Mouse (Mus musculus): ENCODE measurements around the gene Gm525. TPM values are rescaled to one million over a fixed set of nuclear protein-coding genes. Genes with fewer than 3 reads are reported as not detected.

Gene Gm525
- polyA plus RNA-seq, 1 experiment, result 0.76 TPM

- H3K4me1 ChIP-seq (ENCODE audit: control insufficient read depth, insufficient read depth, low read length), result no peaks in the 10 kb centered on the region
- no peak for DNase-seq
- no peak overlapping the region for H3K4me3 ChIP-seq (replicated peaks; ENCODE audit: extremely low read depth, low read depth, low read length)
- no peak for TF ChIP-seq POLR2A (IDR thresholded peaks at IDR 0.05; ENCODE audit: borderline replicate concordance, extremely low read depth, low read depth, low read length)
- no peak for TF ChIP-seq CTCF (IDR thresholded peaks at IDR 0.05; ENCODE audit: insufficient read depth, low read length)
- 94% methylated on average over 8 of the region's 8 CpGs for whole genome bisulfite sequencing
Observed at GRCm38 (mm10) chr11:89105211-89105610, 31.6 kb downstream of the Gm525 start.

GRCm38 (mm10) chr11:89105823-89106222, 32.2 kb downstream of the Gm525 start:
- 85% methylated on average over 11 of the region's 11 CpGs for WGBS
- Histone ChIP-seq H3K4me1 (ENCODE audit: control insufficient read depth, insufficient read depth, low read length) (no peaks in the 10 kb centered on the region), H3K4me3 (replicated peaks; ENCODE audit: extremely low read depth, low read depth, low read length) (no peak overlapping the region)
- no peak for TF ChIP-seq POLR2A (IDR thresholded peaks at IDR 0.05; ENCODE audit: borderline replicate concordance, extremely low read depth, low read depth, low read length)
- no peak for DNase-seq

- TF ChIP-seq POLR2A (IDR thresholded peaks at IDR 0.05; ENCODE audit: borderline replicate concordance, extremely low read depth, low read depth, low read length) (no peak), CTCF (IDR thresholded peaks at IDR 0.05; ENCODE audit: insufficient read depth, low read length) (no peak)
- Histone ChIP-seq H3K4me1 (ENCODE audit: control insufficient read depth, insufficient read depth, low read length) (no peaks in the 10 kb centered on the region), H3K4me3 (replicated peaks; ENCODE audit: extremely low read depth, low read depth, low read length) (no peak overlapping the region)
- no peak for DNase-seq
- WGBS, result 41% methylated on average over 12 of the region's 12 CpGs
Observed at GRCm38 (mm10) chr11:89107180-89107807, 33.7 kb downstream of the Gm525 start.

- Histone ChIP-seq H3K4me3 (replicated peaks; ENCODE audit: extremely low read depth, low read depth, low read length) (no peak overlapping the region), H3K4me1 (ENCODE audit: control insufficient read depth, insufficient read depth, low read length) (peaks cover 3% of the 10 kb centered on the region; the same call in 1 of the 2 replicates)
- TF ChIP-seq CTCF (IDR thresholded peaks at IDR 0.05; ENCODE audit: insufficient read depth, low read length) (no peak), POLR2A (IDR thresholded peaks at IDR 0.05; ENCODE audit: borderline replicate concordance, extremely low read depth, low read depth, low read length) (no peak)
- WGBS, result 10% methylated on average over 13 of the region's 13 CpGs
- no peak for DNase-seq
Observed at GRCm38 (mm10) chr11:89124411-89124810, 50.8 kb downstream of the Gm525 start.

GRCm38 (mm10) chr11:89130856-89131255, 57.2 kb downstream of the Gm525 start:
- Histone ChIP-seq H3K4me1 (ENCODE audit: control insufficient read depth, insufficient read depth, low read length) (no peaks in the 10 kb centered on the region), H3K4me3 (replicated peaks; ENCODE audit: extremely low read depth, low read depth, low read length) (no peak overlapping the region)
- no peak for DNase-seq
- TF ChIP-seq CTCF (IDR thresholded peaks at IDR 0.05; ENCODE audit: insufficient read depth, low read length) (no peak), POLR2A (IDR thresholded peaks at IDR 0.05; ENCODE audit: borderline replicate concordance, extremely low read depth, low read depth, low read length) (no peak)
- 56% methylated on average over 4 of the region's 4 CpGs for WGBS

- TF ChIP-seq POLR2A (IDR thresholded peaks at IDR 0.05; ENCODE audit: borderline replicate concordance, extremely low read depth, low read depth, low read length) (no peak), CTCF (IDR thresholded peaks at IDR 0.05; ENCODE audit: insufficient read depth, low read length) (no peak)
- Histone ChIP-seq H3K4me1 (ENCODE audit: control insufficient read depth, insufficient read depth, low read length) (no peaks in the 10 kb centered on the region), H3K4me3 (replicated peaks; ENCODE audit: extremely low read depth, low read depth, low read length) (no peak overlapping the region)
- no peak for DNase-seq
- 65% methylated on average over 7 of the region's 7 CpGs for WGBS
Observed at GRCm38 (mm10) chr11:89132406-89132805, 58.8 kb downstream of the Gm525 start.

- no peak for TF ChIP-seq CTCF (IDR thresholded peaks at IDR 0.05; ENCODE audit: insufficient read depth, low read length)
- TF ChIP-seq POLR2A (IDR thresholded peaks at IDR 0.05; ENCODE audit: borderline replicate concordance, extremely low read depth, low read depth, low read length), result no peak
- Histone ChIP-seq H3K4me1 (ENCODE audit: control insufficient read depth, insufficient read depth, low read length) (no peaks in the 10 kb centered on the region), H3K4me3 (replicated peaks; ENCODE audit: extremely low read depth, low read depth, low read length) (no peak overlapping the region)
- 54% methylated on average over 2 of the region's 2 CpGs for WGBS
- DNase-seq, result no peak
Observed at GRCm38 (mm10) chr11:89134211-89134610, 60.6 kb downstream of the Gm525 start.

- H3K4me3 ChIP-seq (replicated peaks; ENCODE audit: extremely low read depth, low read depth, low read length), result no peak overlapping the region
- TF ChIP-seq CTCF (IDR thresholded peaks at IDR 0.05; ENCODE audit: insufficient read depth, low read length) (no peak), POLR2A (IDR thresholded peaks at IDR 0.05; ENCODE audit: borderline replicate concordance, extremely low read depth, low read depth, low read length) (no peak)
- H3K4me1 ChIP-seq (ENCODE audit: control insufficient read depth, insufficient read depth, low read length), result no peaks in the 10 kb centered on the region
- no peak for DNase-seq
- 96% methylated on average over 2 of the region's 2 CpGs for WGBS
Observed at GRCm38 (mm10) chr11:89137915-89138314, 64.3 kb downstream of the Gm525 start.

Other genes starting within 250 kb of the Gm525 start
- 22.3 and 32.2 TPM in 2 replicates for gene Akap1, start 209.3 kb upstream of the Gm525 start, polyA plus RNA-seq (2012; rRNA removed)
- 17.7 and 28.1 TPM in 2 replicates for gene Scpep1, start 118.4 kb upstream of the Gm525 start, polyA plus RNA-seq (2012; rRNA removed)
- gene Elobl, start 106.9 kb upstream of the Gm525 start, polyA plus RNA-seq (2012; rRNA removed), result 0.97 and 1.3 TPM in 2 replicates
- gene Coil, start 103.6 kb upstream of the Gm525 start, polyA plus RNA-seq (2012; rRNA removed), result 3.5 and 4.0 TPM in 2 replicates
- gene Trim25, start 74.5 kb upstream of the Gm525 start, polyA plus RNA-seq (2012; rRNA removed), result 51.5 and 52.9 TPM in 2 replicates
- 8.2 and 9.4 TPM in 2 replicates for gene Dgke, start 7.0 kb upstream of the Gm525 start, polyA plus RNA-seq (2012; rRNA removed)
- gene Nog, start 228.5 kb downstream of the Gm525 start, polyA plus RNA-seq (2012; rRNA removed), result 0.49 and 0.71 TPM in 2 replicates